Mouse (Mus musculus) C2C12 (cell line): ENCODE measurements around the gene Mical2.

ENCODE experiments used
- CEBPB ChIP-seq: IDR thresholded peaks from one replicate; pipeline ENCODE4 v1.6.1; 2011; ENCODE audit warnings: low read depth, mild to moderate bottlenecking, control low read depth, moderate library complexity
- CTCF ChIP-seq: IDR thresholded peaks from one replicate; pipeline ENCODE4 v1.5.1; 2011; ENCODE audit not compliant: control insufficient read depth, insufficient read depth, insufficient read length
- FOSL1 ChIP-seq: IDR thresholded peaks from one replicate; pipeline ENCODE4 v1.8.0; 2011; ENCODE audit warnings: mild to moderate bottlenecking, low read length; ENCODE audit not compliant: poor library complexity, insufficient read depth, severe bottlenecking
- MYOD1 ChIP-seq: IDR thresholded peaks from one replicate; pipeline ENCODE4 v1.6.1; 2011; ENCODE audit warnings: low read depth; ENCODE audit not compliant: control insufficient read depth, insufficient read length
- MYOG ChIP-seq: IDR thresholded peaks from one replicate; pipeline ENCODE4 v1.6.1; 2011; ENCODE audit not compliant: control insufficient read depth, insufficient read length; ENCODE audit errors: extremely low read depth
- USF1 ChIP-seq: IDR thresholded peaks from one replicate; pipeline ENCODE4 v1.6.1; 2011; ENCODE audit warnings: low read depth, mild to moderate bottlenecking, control low read depth, moderate library complexity

GRCm38 (mm10) chr7:112351541-112351940 is 125.9 kb downstream of the Mical2 start:
- TF ChIP-seq CTCF (no peak), USF1 (no peak), MYOG (no peak), MYOD1 (no peak), CEBPB (no peak), FOSL1 (no peak)
